8 mouse cellular contexts compared by ENCODE assay signal in the genomic region with DNA sequence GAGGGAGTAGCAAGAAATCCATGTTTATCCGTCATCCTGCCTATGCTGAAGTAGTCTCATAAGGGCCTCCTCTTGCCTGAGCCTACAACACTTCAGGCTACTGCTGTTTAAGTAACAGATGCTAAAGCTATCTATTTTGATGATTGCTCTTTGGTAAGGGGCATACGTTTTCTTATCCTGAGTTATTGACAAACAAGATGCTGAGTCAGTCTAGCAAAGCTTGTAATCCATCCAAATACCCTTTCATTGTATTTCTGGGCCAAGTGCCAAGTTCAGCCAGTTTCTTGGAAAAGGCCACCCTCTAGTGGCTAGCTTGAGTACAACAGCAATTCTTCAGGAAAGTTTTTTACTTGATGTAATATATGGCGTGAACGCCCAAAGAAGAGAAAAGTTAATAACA. TPM values are rescaled to one million over a fixed set of nuclear protein-coding genes. Genes with fewer than 3 reads are reported as not detected.
DNase-seq lines count a peak whose midpoint lies in the region; ATAC-seq and TF ChIP-seq lines count a peak whose summit lies in the region.

No protein-coding gene starts in this region.

- H3K27me3 ChIP-seq in kidney, postnatal 0 days (ENCODE audit: insufficient read depth, low read length), result no peaks in the 10 kb centered on the region
- H3K27me3 ChIP-seq in limb, embryonic 14.5 days (ENCODE audit: control insufficient read depth, insufficient read depth, low read length), result no peaks in the 10 kb centered on the region

- peak; percentile 91 for TF ChIP-seq CTCF in kidney, postnatal 0 days (IDR thresholded peaks at IDR 0.05; ENCODE audit: low read depth)

- no peak overlapping the region for H3K27ac ChIP-seq in kidney, postnatal 0 days
- H3K27ac ChIP-seq in limb, embryonic 14.5 days (replicated peaks; ENCODE audit: low read depth, low read length), result no peak overlapping the region

- H3K4me3 ChIP-seq in kidney, postnatal 0 days (replicated peaks; ENCODE audit: low read depth, low read length), result no peak overlapping the region
- no peak overlapping the region for H3K4me3 ChIP-seq in limb, embryonic 14.5 days (replicated peaks; ENCODE audit: low read length)

- no peaks in the 10 kb centered on the region for H3K9me3 ChIP-seq in kidney, postnatal 0 days (replicated peaks; ENCODE audit: low read length)
- H3K9me3 ChIP-seq in limb, embryonic 14.5 days (ENCODE audit: control insufficient read depth, low read length), result no peaks in the 10 kb centered on the region

- WGBS in kidney, postnatal 0 days, result 27% methylated on average over 4 of the region's 4 CpGs
- WGBS in limb, embryonic 14.5 days, result 30% methylated on average over 4 of the region's 4 CpGs

- TF ChIP-seq POLR2A in limb, embryonic 14.5 days (IDR thresholded peaks at IDR 0.05; ENCODE audit: borderline replicate concordance, extremely low read depth, insufficient read depth, insufficient read length), result no peak

- H3K4me2 ChIP-seq in kidney, postnatal 0 days (ENCODE audit: low read length), result no peak overlapping the region
- no peak overlapping the region for H3K4me2 ChIP-seq in limb, embryonic 14.5 days (replicated peaks; ENCODE audit: low read depth, low read length, severe bottlenecking)

- no peaks in the 10 kb centered on the region for H3K4me1 ChIP-seq in kidney, postnatal 0 days (replicated peaks; ENCODE audit: insufficient read depth, low read length)
- no peaks in the 10 kb centered on the region for H3K4me1 ChIP-seq in limb, embryonic 14.5 days (ENCODE audit: control insufficient read depth, insufficient read depth, low read length)

- DNase-seq in urinary bladder, adult 18-20 months (ENCODE audit: low spot score in 2 of 2), result peak; percentile 35 to 38
- DNase-seq in urinary bladder, postnatal 10 days (ENCODE audit: low spot score), result no peak
- peak; percentile 50 for DNase-seq in c-Kit-positive CD71-positive TER-119-negative erythroid progenitor cells, embryonic 14.5 days (ENCODE audit: low read depth)
- peak; percentile 93 for DNase-seq in kidney, postnatal 0 days (ENCODE audit: low spot score)
- peak; percentile 84 for DNase-seq in limb, embryonic 14.5 days (ENCODE audit: low spot score)
- DNase-seq in neural tube, embryonic 10.5 days (ENCODE audit: extremely low spot score, low spot score), result peak; percentile 29
- peak; percentile 61 to 68 for DNase-seq in urinary bladder, postnatal 36 days (ENCODE audit: low spot score in 2 of 2)

- no peak overlapping the region for H3K9ac ChIP-seq in kidney, postnatal 0 days (ENCODE audit: low read depth, low read length)
- no peak overlapping the region for H3K9ac ChIP-seq in limb, embryonic 14.5 days (ENCODE audit: low read depth, low read length, severe bottlenecking)

- peak; percentile 20; the same call in 1 of the 2 replicates for ATAC-seq in frontal cortex, adult (ENCODE audit: low TSS enrichment)
- no peak for ATAC-seq in kidney, postnatal 0 days (replicated peaks; ENCODE audit: low FRiP score, low read depth)
- ATAC-seq in limb, embryonic 14.5 days (ENCODE audit: low FRiP score, low read depth), result no peak

- no peaks in the 10 kb centered on the region for H3K36me3 ChIP-seq in kidney, postnatal 0 days (ENCODE audit: insufficient read depth, low read length)
- no peaks in the 10 kb centered on the region for H3K36me3 ChIP-seq in limb, embryonic 14.5 days (ENCODE audit: control insufficient read depth, insufficient read depth, low read length)

RNA-seq across cellular contexts. Expression of a gene that starts 46.2 kb away (rescaled TPM):
- 41.9 and 42.0 TPM in 2 replicates for polyA plus RNA-seq in kidney, postnatal 0 days (2015; fragmentation: Nextera tagmentation; extraction: Ambion mirVana)
- 10.7 and 11.9 TPM in 2 replicates for polyA plus RNA-seq in limb, embryonic 14.5 days (2012; rRNA removed)
- 14.4 and 15.0 TPM in 2 replicates for polyA plus RNA-seq in limb, embryonic 14.5 days (2014; fragmentation: Nextera tagmentation; extraction: Ambion mirVana)
